Mouse (Mus musculus) C2C12 (cell line): ENCODE measurements around the gene Fam163b. TPM values are rescaled to one million over a fixed set of nuclear protein-coding genes. Genes with fewer than 3 reads are reported as not detected.
A peak's percentile ranks its signal among the peaks of the same experiment; 100 is the strongest.

ENCODE experiments used
- H3K27me3 ChIP-seq: one replicate; pipeline ENCODE4 v1.6.1; 2011; ENCODE audit not compliant: control insufficient read depth, insufficient read depth, insufficient read length
- H3K36me3 ChIP-seq: one replicate; pipeline ENCODE4 v1.6.1; 2011; ENCODE audit not compliant: control insufficient read depth, insufficient read depth
- H3K4me3 ChIP-seq: one replicate; pipeline ENCODE4 v1.5.1; 2011; ENCODE audit warnings: mild to moderate bottlenecking, control low read depth; ENCODE audit not compliant: poor library complexity, insufficient read depth, severe bottlenecking
- H3K79me2 ChIP-seq: one replicate; pipeline ENCODE4 v1.6.1; 2011; ENCODE audit not compliant: control insufficient read depth, insufficient read depth
- H3K79me3 ChIP-seq: one replicate; pipeline ENCODE4 v1.6.1; 2011; ENCODE audit warnings: low read depth, control low read depth
- H3ac ChIP-seq: one replicate; pipeline ENCODE3; 2011; ENCODE audit warnings: low read depth; ENCODE audit not compliant: control insufficient read depth, insufficient read length
- CEBPB ChIP-seq: IDR thresholded peaks from one replicate; pipeline ENCODE4 v1.6.1; 2011; ENCODE audit warnings: low read depth, mild to moderate bottlenecking, control low read depth, moderate library complexity
- CTCF ChIP-seq: IDR thresholded peaks from one replicate; pipeline ENCODE4 v1.5.1; 2011; ENCODE audit not compliant: control insufficient read depth, insufficient read depth, insufficient read length
- FOSL1 ChIP-seq: IDR thresholded peaks from one replicate; pipeline ENCODE4 v1.8.0; 2011; ENCODE audit warnings: mild to moderate bottlenecking, low read length; ENCODE audit not compliant: poor library complexity, insufficient read depth, severe bottlenecking
- MAX ChIP-seq: IDR thresholded peaks from one replicate; pipeline ENCODE4 v1.6.1; 2011; ENCODE audit warnings: mild to moderate bottlenecking, control low read depth
- MYOD1 ChIP-seq: IDR thresholded peaks from one replicate; pipeline ENCODE4 v1.6.1; 2011; ENCODE audit warnings: low read depth; ENCODE audit not compliant: control insufficient read depth, insufficient read length
- MYOG ChIP-seq: IDR thresholded peaks from one replicate; pipeline ENCODE4 v1.6.1; 2011; ENCODE audit not compliant: control insufficient read depth, insufficient read length; ENCODE audit errors: extremely low read depth
- USF1 ChIP-seq: IDR thresholded peaks from one replicate; pipeline ENCODE4 v1.6.1; 2011; ENCODE audit warnings: low read depth, mild to moderate bottlenecking, control low read depth, moderate library complexity
- polyA plus RNA-seq: library from polyadenylated mRNA; unstranded; fragments of >200 nt; fragmentation: generic; extraction: Trizol; gene quantifications from one replicate; pipeline ENCODE4 v1.2.1, GENCODE M21; 2012; ENCODE audit warnings: missing spikeins

Gene Fam163b
- polyA plus RNA-seq, 1 experiment = not detected

DNA sequence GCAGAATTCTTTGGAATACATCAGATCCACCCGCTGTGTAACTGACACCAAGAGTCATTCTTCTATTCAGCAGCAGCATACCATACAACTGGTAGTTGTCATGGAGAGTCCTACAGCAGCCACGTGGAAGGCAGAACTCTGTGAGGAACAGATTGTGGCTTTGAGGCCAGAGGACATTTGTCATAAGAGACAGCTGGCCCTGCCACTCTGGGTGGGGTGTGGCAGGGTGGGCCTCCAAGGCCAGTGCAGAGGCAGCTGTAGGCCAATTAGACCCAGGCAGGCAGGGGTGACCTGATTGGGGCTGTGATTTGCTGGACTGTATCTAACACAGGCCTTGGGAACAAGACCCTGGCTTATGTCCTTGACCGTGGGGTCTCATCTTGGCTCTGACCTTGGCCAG, 72.6 kb downstream of the Fam163b start:
- Histone ChIP-seq H3K79me3 (no peaks in the 10 kb centered on the region), H3K79me2 (no peaks in the 10 kb centered on the region), H3K27me3 (peaks cover 5% of the 10 kb centered on the region), H3K36me3 (no peaks in the 10 kb centered on the region), H3K4me3 (no peak overlapping the region), H3ac (no peak overlapping the region)
- TF ChIP-seq CTCF = no peak
- TF ChIP-seq MAX = peak; percentile 55
- no peak for TF ChIP-seq FOSL1
- no peak for TF ChIP-seq MYOG
- peak; percentile 87 for TF ChIP-seq MYOD1

DNA sequence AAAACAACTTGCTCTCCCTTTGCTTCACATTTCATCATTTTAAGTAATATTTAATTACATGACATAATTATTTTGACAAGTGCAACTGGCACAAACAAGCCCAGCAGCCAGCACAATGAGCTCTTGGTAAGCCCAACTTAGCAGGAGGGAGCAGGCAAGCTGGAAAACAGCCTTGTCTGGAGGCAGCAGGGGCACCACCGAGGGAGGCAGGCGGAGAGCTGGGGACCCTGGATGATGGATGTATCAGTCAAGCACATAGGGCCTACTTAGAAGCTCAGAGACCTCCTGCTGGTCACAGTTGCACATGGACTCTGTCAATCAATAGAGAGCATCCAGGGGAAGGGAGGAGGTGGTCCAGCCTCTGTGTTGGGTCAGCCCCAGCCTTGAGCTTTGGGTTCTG, 74.3 kb downstream of the Fam163b start:
- Histone ChIP-seq H3K27me3 (no peaks in the 10 kb centered on the region), H3K36me3 (no peaks in the 10 kb centered on the region), H3ac (no peak overlapping the region), H3K4me3 (no peak overlapping the region), H3K79me3 (no peaks in the 10 kb centered on the region), H3K79me2 (no peaks in the 10 kb centered on the region)
- TF ChIP-seq CTCF (no peak), FOSL1 (no peak), USF1 (no peak), CEBPB (no peak), MYOD1 (no peak), MAX (no peak), MYOG (no peak)

DNA sequence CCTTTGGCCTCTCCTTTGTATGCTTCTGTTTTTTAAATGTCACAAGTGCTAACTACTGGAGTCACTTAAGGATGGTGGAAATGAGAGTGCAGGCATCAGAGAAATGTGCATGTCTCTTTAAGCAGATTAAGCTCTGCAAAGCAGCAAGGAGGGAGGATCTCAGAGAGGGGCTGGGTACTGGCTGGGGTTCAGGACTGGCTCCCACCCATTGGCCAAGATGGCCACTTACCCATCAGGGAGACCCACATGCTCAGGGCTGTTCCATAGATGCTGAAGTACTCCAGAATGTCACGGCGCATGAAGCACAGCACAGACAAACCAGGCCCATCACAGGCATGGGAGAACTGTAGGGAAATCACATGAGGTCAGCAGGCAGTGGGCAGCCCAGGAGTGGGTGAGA, 75.2 kb downstream of the Fam163b start:
- Histone ChIP-seq H3K27me3 (no peaks in the 10 kb centered on the region), H3K36me3 (no peaks in the 10 kb centered on the region), H3K4me3 (no peak overlapping the region), H3K79me3 (no peaks in the 10 kb centered on the region), H3K79me2 (no peaks in the 10 kb centered on the region), H3ac (no peak overlapping the region)
- no peak for TF ChIP-seq CTCF
- TF ChIP-seq MAX = no peak
- TF ChIP-seq MYOD1 = no peak
- no peak for TF ChIP-seq FOSL1
- TF ChIP-seq MYOG = no peak
- no peak for TF ChIP-seq CEBPB
- no peak for TF ChIP-seq USF1

Other genes starting within 250 kb of the Fam163b start
- 20.1 TPM for gene Surf6, start 239.6 kb downstream of the Fam163b start, polyA plus RNA-seq
- gene Med22, start 231.8 kb downstream of the Fam163b start, polyA plus RNA-seq = 71.0 TPM
- gene Rpl7a, start 231.7 kb downstream of the Fam163b start, polyA plus RNA-seq = 3,080 TPM
- gene Surf2, start 226.1 kb downstream of the Fam163b start, polyA plus RNA-seq = 42.6 TPM
- gene Surf1, start 226.0 kb downstream of the Fam163b start, polyA plus RNA-seq = 40.8 TPM
- 165 TPM for gene Surf4, start 208.6 kb downstream of the Fam163b start, polyA plus RNA-seq
- gene Stkld1, start 208.4 kb downstream of the Fam163b start, polyA plus RNA-seq = not detected
- 30.0 TPM for gene Rexo4, start 178.1 kb downstream of the Fam163b start, polyA plus RNA-seq
- 0.09 TPM for gene Adamts13, start 169.1 kb downstream of the Fam163b start, polyA plus RNA-seq
- gene Cacfd1, start 132.6 kb downstream of the Fam163b start, polyA plus RNA-seq = 18.4 TPM
- 0.55 TPM for gene Slc2a6, start 114.5 kb downstream of the Fam163b start, polyA plus RNA-seq
- gene Mymk, start 70.3 kb downstream of the Fam163b start, polyA plus RNA-seq = 3.8 TPM
- 0.04 TPM for gene Adamtsl2, start 63.1 kb downstream of the Fam163b start, polyA plus RNA-seq
- 0.06 TPM for gene Dbh, start 22.7 kb upstream of the Fam163b start, polyA plus RNA-seq
- gene Sardh, start 105.8 kb upstream of the Fam163b start, polyA plus RNA-seq = 8.7 TPM